Mouse (Mus musculus): Measurements from ENCODE around the gene Ssu72.

- TF ChIP-seq POLR2A (IDR thresholded peaks at IDR 0.05; ENCODE audit: low read depth, low read length) (no peak), CTCF (conservative IDR thresholded peaks at IDR 0.05; ENCODE audit: insufficient read depth, insufficient read length, low read depth, low read length) (no peak)
Observed at GRCm38 (mm10) chr4:155736421-155736820, 31.8 kb downstream of the Ssu72 start.
